Mouse (Mus musculus): ENCODE measurements around the gene Tmem106c.

Tmem106c gene

DNA sequence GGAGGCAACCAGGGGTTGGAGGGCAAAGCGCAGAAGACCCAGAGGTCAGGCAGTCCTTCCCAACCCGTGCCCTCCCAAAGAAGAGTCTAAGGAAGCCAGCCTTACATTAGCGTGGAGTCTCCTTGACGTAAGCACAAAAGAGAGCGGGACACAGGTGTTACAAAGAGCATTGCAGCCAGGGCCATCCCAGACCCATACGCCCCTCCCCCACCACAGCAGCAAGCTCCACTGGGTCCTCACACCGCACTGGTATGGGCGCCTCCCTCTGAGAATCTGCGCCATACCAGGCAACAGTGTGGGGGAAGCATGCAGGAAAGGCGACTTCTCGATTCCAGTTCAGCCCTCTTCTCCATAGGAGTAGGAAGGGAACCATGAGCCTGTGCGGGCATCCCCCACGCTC is 35.5 kb downstream of the Tmem106c start:
- DNase-seq (ENCODE audit: low spot score in 2 of 2), result no peak

- DNase-seq (ENCODE audit: low spot score in 2 of 2), result no peak
Measured at GRCm38 (mm10) chr15:97999991-98000390, 36.0 kb downstream of the Tmem106c start.

GRCm38 (mm10) chr15:98001321-98002112 is 37.5 kb downstream of the Tmem106c start:
- no peak for DNase-seq (ENCODE audit: low spot score in 2 of 2)

DNA sequence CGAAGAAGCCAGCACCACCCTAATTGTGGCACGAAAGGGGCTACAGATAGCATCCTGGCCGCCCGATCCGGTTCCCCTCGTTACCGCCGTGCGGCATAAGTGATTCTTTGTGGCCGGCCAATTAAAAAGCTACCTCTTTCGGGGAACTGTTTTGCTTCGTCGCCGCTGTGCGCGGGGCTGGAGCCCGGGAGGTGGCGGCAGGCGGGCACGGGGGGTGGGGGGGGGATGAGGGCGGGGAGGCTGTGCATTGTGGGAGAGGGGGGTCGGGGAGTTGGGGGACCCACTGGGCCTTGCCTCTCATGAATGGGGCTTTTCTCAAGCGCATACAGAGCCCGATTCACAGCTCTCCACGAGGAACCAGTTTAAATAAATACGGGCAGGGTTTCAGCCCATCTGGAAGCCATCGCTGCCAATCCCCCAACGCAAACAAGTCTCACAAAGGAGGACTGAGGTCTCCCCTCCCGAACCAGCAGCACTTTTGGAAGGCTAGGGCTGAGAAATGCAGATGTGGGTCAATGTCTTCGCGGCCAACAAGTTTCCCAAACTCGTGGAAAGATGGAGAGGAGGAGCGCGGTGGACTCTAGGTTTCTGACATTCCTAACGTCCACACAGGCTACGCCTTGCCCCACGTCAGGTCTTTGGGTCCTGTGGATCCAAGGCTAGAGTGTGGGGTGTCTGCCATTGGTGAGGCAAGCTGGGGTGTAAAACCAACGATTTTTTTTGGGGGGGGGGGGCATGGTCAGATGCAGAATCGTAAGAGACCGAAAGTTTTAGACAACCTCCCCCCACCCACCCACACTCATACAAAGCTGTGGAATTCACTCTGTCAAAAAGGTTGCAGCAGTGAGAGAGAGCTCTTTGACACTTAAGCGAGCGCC is 38.4 kb downstream of the Tmem106c start:
- DNase-seq (ENCODE audit: low spot score in 2 of 2), result no peak

DNA sequence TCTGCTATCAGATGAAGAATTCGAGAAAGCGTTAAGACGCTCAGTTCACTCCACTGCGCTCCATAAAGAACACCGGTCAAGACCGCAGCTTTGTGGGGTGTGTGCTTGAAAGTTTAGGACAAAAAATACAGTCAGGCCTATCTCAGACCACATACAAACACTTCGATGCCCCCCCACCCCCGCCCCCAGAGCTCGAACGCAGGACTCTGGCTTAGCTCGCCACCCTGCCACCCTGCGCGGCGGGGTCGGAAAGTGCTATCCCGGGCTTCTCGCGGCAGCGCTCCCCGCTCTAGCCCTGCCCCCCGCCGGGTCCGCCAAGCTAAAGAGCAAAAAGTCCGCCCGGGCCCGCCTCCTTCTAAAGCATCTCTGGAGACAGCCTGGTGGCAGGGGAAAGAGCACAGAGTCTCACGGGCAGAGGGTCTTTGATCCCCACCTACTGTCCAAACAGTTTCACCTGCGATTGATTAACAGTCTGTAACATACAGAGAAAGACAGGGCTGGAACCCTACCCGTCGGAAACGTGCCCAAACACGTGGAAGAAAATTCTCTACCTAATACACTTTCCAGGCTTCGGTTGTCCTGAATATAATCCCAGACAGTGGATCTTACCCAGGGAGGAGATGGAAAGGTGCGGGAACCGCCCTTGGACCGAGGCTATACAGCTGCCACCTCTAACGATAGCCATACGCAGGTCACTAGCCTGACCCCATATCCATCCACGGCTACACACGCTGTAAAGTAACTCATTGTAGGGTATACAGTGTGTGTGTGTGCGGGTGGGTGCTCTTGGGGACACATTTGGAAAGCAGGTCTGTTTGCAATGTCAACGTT is 39.2 kb downstream of the Tmem106c start:
- no peak for DNase-seq (ENCODE audit: low spot score in 2 of 2)

DNA sequence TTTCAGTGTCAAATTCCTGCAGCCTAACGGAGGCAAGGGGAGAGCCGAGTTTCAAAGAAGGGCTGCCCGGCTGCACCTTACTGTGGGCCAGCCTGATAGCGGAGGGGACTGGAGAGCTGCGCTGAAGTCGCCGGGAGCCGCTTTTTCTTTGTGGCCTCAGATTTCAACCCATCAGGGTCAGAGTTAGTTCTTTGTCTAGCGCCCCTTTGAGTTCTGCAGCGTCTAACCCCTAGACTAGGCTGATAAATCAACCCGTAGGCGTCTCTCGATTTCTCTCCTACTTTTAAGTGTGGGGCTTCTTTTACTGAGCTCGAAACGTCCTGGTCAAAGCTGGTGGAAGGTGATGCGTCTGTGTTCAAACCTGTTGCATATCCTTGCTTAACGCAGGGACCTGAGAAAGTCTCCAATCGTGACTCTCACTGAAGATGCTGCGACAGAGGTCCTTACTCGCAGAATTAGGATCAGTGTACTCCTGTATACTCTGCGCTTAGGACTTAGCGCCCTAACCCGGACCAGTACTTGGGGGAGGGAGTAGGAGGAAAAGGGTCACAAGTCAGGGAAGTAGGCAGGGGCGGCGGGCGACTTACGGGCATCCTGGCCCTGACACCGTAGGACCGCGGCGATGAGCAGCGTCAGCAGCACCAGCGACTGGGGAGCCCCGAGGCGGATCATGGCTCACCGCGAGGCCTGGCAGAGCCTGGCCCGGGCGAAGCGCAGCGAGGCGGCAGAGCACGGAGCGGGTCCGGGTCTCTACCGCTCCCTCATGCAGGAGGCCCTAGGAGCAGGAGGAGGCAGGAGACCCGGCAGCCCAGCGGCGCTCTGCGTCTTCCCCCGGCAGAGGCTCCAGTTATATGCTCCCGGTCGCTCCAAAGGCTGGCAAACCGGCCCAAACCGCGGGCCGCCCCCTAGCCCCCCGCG is 40.1 kb downstream of the Tmem106c start, which contains the start of gene Col2a1:
Gene Col2a1, minus strand, starts transcription at position 874 of the 918 bp plus-strand sequence.
- DNase-seq (ENCODE audit: low spot score in 2 of 2), result no peak

DNA sequence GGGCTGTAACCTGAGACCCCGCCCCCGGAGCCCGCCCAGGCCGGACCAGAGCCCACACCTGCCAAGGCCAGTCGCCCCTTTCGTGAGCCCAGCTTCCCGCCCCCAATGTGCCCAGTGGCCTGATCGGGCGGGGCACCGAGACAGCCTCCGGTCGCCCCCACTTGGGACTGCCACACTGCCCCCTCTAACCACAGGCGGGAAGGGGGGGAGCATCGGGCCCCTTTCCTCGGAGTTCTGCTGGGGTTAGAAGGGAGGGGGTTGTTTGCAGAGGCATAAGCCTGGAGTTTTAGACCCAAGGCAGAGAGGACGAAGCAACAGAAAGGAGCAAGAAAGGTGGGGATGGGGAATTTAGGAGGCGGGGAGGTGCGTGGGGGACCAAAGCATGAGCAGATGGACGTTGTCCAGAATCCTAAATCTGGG is 40.8 kb downstream of the Tmem106c start:
- no peak for DNase-seq (ENCODE audit: low spot score in 2 of 2)

GRCm38 (mm10) chr15:98005181-98005580 is 41.2 kb downstream of the Tmem106c start:
- no peak for DNase-seq (ENCODE audit: low spot score in 2 of 2)

- no peak for DNase-seq (ENCODE audit: low spot score in 2 of 2)
Measured at GRCm38 (mm10) chr15:98012810-98013209, 48.8 kb downstream of the Tmem106c start.

DNA sequence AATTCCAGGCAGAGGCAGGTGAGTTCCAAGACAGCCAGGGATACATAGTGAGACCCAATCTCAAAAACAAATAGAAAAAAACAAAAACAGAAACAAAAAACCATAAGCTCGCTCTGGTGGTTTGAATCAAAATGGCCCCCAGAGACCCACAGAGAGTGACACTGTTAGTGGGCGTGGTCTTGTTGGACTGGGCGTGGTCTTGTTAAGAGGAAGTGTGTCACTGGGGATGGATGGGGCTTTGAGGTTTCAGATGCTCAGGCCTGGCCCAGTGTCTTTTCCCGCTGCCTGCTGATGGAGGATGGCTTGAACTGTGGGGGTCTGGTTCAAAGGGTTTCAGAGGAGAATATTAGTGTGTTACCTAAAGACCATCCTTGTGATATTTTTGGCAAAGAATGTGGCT is 53.9 kb downstream of the Tmem106c start:
- no peak for DNase-seq (ENCODE audit: low spot score in 2 of 2)

- DNase-seq (ENCODE audit: low spot score in 2 of 2), result no peak
Measured at GRCm38 (mm10) chr15:98019047-98019446, 55.0 kb downstream of the Tmem106c start.
